Mouse (Mus musculus): ENCODE measurements at regions not wholly inside any gene's neighbourhood (a gene's known extent, or its start where the extent isn't known, plus 50 kb on each side); places are given as distances from the start of the nearest gene placed in this dataset.

DNA sequence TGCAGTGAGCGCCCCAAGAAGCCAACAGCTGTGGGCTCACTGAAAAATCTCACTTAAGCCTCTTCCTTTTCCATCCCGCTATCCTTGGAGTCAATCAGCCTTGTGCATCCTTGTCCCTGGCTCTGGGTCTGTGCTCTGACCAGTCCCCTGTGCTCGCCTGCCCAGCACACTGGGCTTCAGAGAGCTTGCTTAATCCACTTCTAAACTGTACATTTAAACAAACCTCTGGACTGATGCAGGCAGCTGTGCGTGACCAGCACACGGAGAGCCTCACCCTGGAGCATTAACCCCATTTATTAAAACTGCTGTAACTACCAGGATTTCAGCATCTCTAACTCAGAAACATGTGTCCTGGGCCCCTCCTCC, 243.3 kb upstream of the Sulf2 start:
- Histone ChIP-seq H3K27ac (ENCODE audit: insufficient read depth, low read length) (no peak overlapping the region), H3K4me1 (ENCODE audit: control insufficient read depth, insufficient read depth, low read length) (peaks cover 5% of the 10 kb centered on the region), H3K4me3 (replicated peaks; ENCODE audit: insufficient read depth, low read depth, low read length) (no peak overlapping the region), H3K27me3 (ENCODE audit: control insufficient read depth, insufficient read depth, low read length) (no peaks in the 10 kb centered on the region)
- no peak for DNase-seq
- TF ChIP-seq CTCF (IDR thresholded peaks at IDR 0.05; ENCODE audit: borderline replicate concordance, insufficient read depth, low read depth, low read length) (no peak), POLR2A (IDR thresholded peaks at IDR 0.05; ENCODE audit: borderline replicate concordance, insufficient read depth, low read length) (no peak)
- WGBS = 81% methylated on average over 5 of the region's 5 CpGs

DNA sequence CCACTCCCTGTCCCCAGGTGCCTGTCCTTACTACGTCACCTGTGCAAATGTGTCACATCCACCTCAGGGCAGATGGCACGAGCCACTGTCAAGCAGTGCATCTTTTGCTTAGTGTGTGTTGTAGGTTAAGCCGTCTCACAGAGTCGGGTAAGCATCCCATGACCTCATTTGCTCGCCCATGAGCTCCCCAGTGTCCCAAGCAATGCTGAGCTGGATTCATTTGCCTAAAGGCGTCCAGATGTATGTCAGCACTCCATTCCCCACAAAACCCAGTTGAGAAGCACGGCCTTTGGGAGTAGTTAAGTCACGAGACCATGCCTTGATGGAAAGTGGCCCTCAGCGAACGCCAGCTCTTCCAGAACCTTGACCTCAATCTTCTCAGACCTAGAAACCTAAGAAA, 242.7 kb upstream of the Sulf2 start:
- 93% methylated on average over 10 of the region's 10 CpGs for WGBS
- no peak for TF ChIP-seq POLR2A (IDR thresholded peaks at IDR 0.05; ENCODE audit: borderline replicate concordance, insufficient read depth, low read length)
- no peak for TF ChIP-seq CTCF (IDR thresholded peaks at IDR 0.05; ENCODE audit: borderline replicate concordance, insufficient read depth, low read depth, low read length)
- Histone ChIP-seq H3K27ac (ENCODE audit: insufficient read depth, low read length) (no peak overlapping the region), H3K27me3 (ENCODE audit: control insufficient read depth, insufficient read depth, low read length) (no peaks in the 10 kb centered on the region), H3K4me3 (replicated peaks; ENCODE audit: insufficient read depth, low read depth, low read length) (no peak overlapping the region), H3K4me1 (ENCODE audit: control insufficient read depth, insufficient read depth, low read length) (no peaks in the 10 kb centered on the region)
- no peak for DNase-seq

DNA sequence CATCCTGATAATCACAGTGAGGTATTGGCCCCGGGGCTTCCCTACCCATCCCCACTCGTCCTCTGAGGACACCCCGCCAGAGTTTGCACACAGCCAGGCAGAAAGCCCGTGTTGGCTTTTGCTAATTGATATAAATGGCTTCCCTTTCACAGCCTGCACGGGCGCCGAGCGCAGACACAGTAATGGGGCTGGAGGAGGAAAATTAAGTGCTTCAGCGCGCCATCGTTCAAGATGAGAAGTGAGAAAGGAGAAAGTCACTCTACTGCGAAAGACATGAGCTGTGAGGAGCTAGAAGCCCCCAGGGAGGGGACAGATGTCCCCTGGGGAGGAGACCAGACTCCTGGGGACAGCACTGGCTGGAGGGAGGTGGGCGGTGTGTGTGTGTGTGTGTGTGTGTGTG, 239.2 kb upstream of the Sulf2 start:
- TF ChIP-seq CTCF (IDR thresholded peaks at IDR 0.05; ENCODE audit: borderline replicate concordance, insufficient read depth, low read depth, low read length) (no peak), POLR2A (IDR thresholded peaks at IDR 0.05; ENCODE audit: borderline replicate concordance, insufficient read depth, low read length) (no peak)
- H3K27ac ChIP-seq (ENCODE audit: insufficient read depth, low read length) = no peak overlapping the region
- WGBS = 52% methylated on average over 13 of the region's 13 CpGs

DNA sequence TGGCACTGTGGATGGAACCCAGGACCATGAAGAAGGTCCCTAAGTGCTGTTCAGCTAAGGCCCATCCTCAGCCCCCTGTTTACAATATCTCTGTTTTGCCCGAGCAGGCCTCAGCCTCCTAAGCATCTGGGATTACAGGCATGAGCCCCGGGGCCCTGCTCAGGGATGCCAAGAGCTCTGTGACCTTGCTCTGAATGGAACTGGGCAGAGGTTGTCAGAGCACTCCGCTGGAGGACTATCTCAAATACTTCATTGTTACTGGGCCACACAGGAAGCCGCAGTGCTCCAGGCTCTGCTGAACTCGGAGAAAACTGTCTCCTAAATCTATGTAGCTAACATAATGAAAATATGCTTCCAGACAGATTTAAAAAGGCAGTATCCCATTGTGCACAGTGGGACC, 235.7 kb upstream of the Sulf2 start:
- H3K4me1 ChIP-seq (ENCODE audit: control insufficient read depth, insufficient read depth, low read length) = no peaks in the 10 kb centered on the region
- H3K27me3 ChIP-seq (ENCODE audit: control insufficient read depth, insufficient read depth, low read length) = no peaks in the 10 kb centered on the region
- TF ChIP-seq POLR2A (IDR thresholded peaks at IDR 0.05; ENCODE audit: borderline replicate concordance, insufficient read depth, low read length) (no peak), CTCF (IDR thresholded peaks at IDR 0.05; ENCODE audit: borderline replicate concordance, insufficient read depth, low read depth, low read length) (no peak)
- H3K27ac ChIP-seq (ENCODE audit: insufficient read depth, low read length) = no peak overlapping the region
- no peak overlapping the region for H3K4me3 ChIP-seq (replicated peaks; ENCODE audit: insufficient read depth, low read depth, low read length)
- WGBS = 56% methylated on average over 5 of the region's 5 CpGs
- DNase-seq = no peak

More for the DNA sequence above, 239.2 kb upstream of the Sulf2 start:
- no peak overlapping the region for H3K4me3 ChIP-seq (replicated peaks; ENCODE audit: insufficient read depth, low read depth, low read length)
- no peak for DNase-seq
- no peaks in the 10 kb centered on the region for H3K27me3 ChIP-seq (ENCODE audit: control insufficient read depth, insufficient read depth, low read length)
- H3K4me1 ChIP-seq (ENCODE audit: control insufficient read depth, insufficient read depth, low read length) = no peaks in the 10 kb centered on the region

DNA sequence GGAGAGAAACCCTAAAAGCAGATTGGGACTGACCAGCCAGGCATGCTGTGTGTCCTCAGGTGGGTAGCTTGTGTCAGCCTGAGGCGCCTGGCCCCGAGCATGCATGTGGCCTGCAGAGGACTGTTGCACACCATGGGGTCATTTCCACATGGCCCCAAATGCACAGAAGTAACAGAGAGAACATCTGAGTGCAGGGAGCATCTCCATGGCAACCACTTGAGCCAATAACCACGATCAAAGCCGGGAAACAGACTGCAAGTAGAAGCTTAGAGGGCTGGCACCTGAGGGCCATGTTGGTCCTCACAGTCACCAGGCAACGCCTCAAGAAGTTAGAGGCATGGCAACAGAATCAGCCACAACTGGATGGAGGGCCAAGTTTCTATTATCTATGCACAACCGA, 232.6 kb upstream of the Sulf2 start:
- H3K27ac ChIP-seq (ENCODE audit: insufficient read depth, low read length) = no peak overlapping the region
- TF ChIP-seq CTCF (IDR thresholded peaks at IDR 0.05; ENCODE audit: borderline replicate concordance, insufficient read depth, low read depth, low read length) = no peak
- no peak for TF ChIP-seq POLR2A (IDR thresholded peaks at IDR 0.05; ENCODE audit: borderline replicate concordance, insufficient read depth, low read length)
- no peaks in the 10 kb centered on the region for H3K4me1 ChIP-seq (ENCODE audit: control insufficient read depth, insufficient read depth, low read length)
- no peaks in the 10 kb centered on the region for H3K27me3 ChIP-seq (ENCODE audit: control insufficient read depth, insufficient read depth, low read length)
- no peak for DNase-seq
- no peak overlapping the region for H3K4me3 ChIP-seq (replicated peaks; ENCODE audit: insufficient read depth, low read depth, low read length)
- 37% methylated on average over 6 of the region's 6 CpGs for WGBS

DNA sequence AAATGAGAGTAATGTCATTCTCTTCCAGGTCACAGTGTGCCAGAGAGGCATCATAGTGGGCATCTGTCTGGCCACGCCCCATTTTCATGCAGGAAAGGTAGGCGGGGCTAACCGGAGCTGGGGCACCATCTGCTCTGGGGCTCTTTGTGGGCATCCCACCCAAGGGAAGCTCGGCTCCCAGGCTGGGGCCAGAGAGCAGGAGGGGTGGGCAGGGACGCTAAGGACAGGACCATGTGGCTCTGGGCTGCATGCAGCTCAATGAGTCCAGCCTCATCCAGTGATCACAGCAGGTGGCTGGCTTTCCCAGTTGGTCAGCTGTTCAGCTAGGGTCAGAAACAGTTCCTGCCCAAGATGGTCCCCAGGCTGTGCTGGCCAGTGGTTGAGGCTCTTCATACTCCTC, 231.4 kb upstream of the Sulf2 start:
- no peaks in the 10 kb centered on the region for H3K27me3 ChIP-seq (ENCODE audit: control insufficient read depth, insufficient read depth, low read length)
- no peaks in the 10 kb centered on the region for H3K4me1 ChIP-seq (ENCODE audit: control insufficient read depth, insufficient read depth, low read length)
- no peak for DNase-seq
- no peak overlapping the region for H3K4me3 ChIP-seq (replicated peaks; ENCODE audit: insufficient read depth, low read depth, low read length)
- no peak for TF ChIP-seq CTCF (IDR thresholded peaks at IDR 0.05; ENCODE audit: borderline replicate concordance, insufficient read depth, low read depth, low read length)
- no peak for TF ChIP-seq POLR2A (IDR thresholded peaks at IDR 0.05; ENCODE audit: borderline replicate concordance, insufficient read depth, low read length)
- no peak overlapping the region for H3K27ac ChIP-seq (ENCODE audit: insufficient read depth, low read length)
- WGBS = 18% methylated on average over 5 of the region's 5 CpGs

DNA sequence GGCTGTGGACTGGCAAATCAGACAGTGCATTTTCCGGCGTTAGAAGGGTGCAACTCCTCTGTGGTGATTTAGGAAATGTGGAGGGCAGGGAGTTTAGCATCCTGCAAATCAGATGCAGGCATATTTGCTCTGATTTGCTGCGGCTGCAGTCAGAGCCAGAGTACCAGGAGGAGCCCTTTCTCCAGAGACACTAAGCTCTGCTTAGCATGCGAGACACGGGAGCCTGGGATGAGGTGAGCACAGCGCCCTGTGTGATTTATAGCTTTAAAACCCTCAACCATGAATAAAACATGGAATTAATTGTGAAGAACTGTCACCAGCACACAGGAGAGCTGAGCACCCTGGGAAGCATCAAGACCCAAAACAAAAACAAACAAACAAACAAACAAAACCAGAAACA, 229.1 kb upstream of the Sulf2 start:
- no peak overlapping the region for H3K4me3 ChIP-seq (replicated peaks; ENCODE audit: insufficient read depth, low read depth, low read length)
- WGBS = 66% methylated on average over 6 of the region's 6 CpGs
- H3K27me3 ChIP-seq (ENCODE audit: control insufficient read depth, insufficient read depth, low read length) = no peaks in the 10 kb centered on the region
- no peaks in the 10 kb centered on the region for H3K4me1 ChIP-seq (ENCODE audit: control insufficient read depth, insufficient read depth, low read length)
- no peak for TF ChIP-seq POLR2A (IDR thresholded peaks at IDR 0.05; ENCODE audit: borderline replicate concordance, insufficient read depth, low read length)
- no peak for TF ChIP-seq CTCF (IDR thresholded peaks at IDR 0.05; ENCODE audit: borderline replicate concordance, insufficient read depth, low read depth, low read length)
- no peak for DNase-seq
- H3K27ac ChIP-seq (ENCODE audit: insufficient read depth, low read length) = no peak overlapping the region

DNA sequence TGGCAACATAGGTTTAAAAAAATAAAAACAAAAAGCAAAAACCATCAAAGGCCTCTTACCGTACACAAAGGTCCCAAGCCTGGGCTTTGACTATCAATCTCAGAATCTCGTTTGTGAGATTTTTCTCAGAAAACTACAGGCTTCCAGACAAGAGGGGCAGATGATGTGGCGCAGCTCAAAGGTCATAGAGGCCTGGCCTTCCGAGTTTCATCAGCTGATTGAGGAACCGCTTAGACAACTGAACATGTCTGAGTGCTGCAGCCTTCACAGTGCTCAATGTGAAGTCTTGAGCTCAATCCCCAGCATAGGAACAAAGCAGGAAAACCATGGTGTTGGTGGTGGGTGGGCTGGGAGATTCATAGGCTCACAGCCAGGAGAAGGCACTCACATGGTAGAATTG, 227.9 kb upstream of the Sulf2 start:
- Histone ChIP-seq H3K27me3 (ENCODE audit: control insufficient read depth, insufficient read depth, low read length) (no peaks in the 10 kb centered on the region), H3K4me1 (ENCODE audit: control insufficient read depth, insufficient read depth, low read length) (no peaks in the 10 kb centered on the region), H3K27ac (ENCODE audit: insufficient read depth, low read length) (no peak overlapping the region), H3K4me3 (replicated peaks; ENCODE audit: insufficient read depth, low read depth, low read length) (no peak overlapping the region)
- no peak for TF ChIP-seq POLR2A (IDR thresholded peaks at IDR 0.05; ENCODE audit: borderline replicate concordance, insufficient read depth, low read length)
- TF ChIP-seq CTCF (IDR thresholded peaks at IDR 0.05; ENCODE audit: borderline replicate concordance, insufficient read depth, low read depth, low read length) = no peak
- no peak for DNase-seq
- WGBS = 94% methylated on average over 5 of the region's 5 CpGs
